ENCODE assay signal across 9 mouse cellular contexts in genomic region chr19:46510401-46510800, GRCm38 (mm10). TPM values are rescaled to one million over a fixed set of nuclear protein-coding genes. Genes with fewer than 3 reads are reported as not detected.
A peak's percentile ranks its signal among the peaks of the same experiment; 100 is the strongest.
DNase-seq lines count a peak whose midpoint lies in the region; ATAC-seq and TF ChIP-seq lines count a peak whose summit lies in the region.
"Had no signal": no experiment of that assay in that cellular context is flagged by ENCODE, and none has a peak within 500 bp of the region (broad histone marks: within the 10 kb centered on the region; RNA-seq: fewer than 3 reads in every experiment).

No protein-coding gene starts in this region.

- intact Hi-C loops in gastrocnemius, adult 2 months (cut with DNase I), result no loop called here
- intact Hi-C loops in gastrocnemius, postnatal 36 days (cut with DNase I), result no loop called here

- H3K9me3 ChIP-seq in kidney, embryonic 15.5 days (replicated peaks), result no peaks in the 10 kb centered on the region
- no peaks in the 10 kb centered on the region for H3K9me3 ChIP-seq in neural tube, embryonic 13.5 days
- no peaks in the 10 kb centered on the region for H3K9me3 ChIP-seq in stomach, embryonic 16.5 days (replicated peaks; ENCODE audit: control insufficient read depth, low read length)

- H3K4me3 ChIP-seq in gastrocnemius, adult 2 months, result peak overlapping the region; percentile 28
- H3K4me3 ChIP-seq in kidney, embryonic 15.5 days (replicated peaks), result no peak overlapping the region
- H3K4me3 ChIP-seq in neural tube, embryonic 13.5 days, result no peak overlapping the region
- H3K4me3 ChIP-seq in stomach, embryonic 16.5 days (replicated peaks; ENCODE audit: low read length), result no peak overlapping the region

- H3K4me1 ChIP-seq in kidney, embryonic 15.5 days, result peaks cover 74% of the 10 kb centered on the region
- peaks cover 60% of the 10 kb centered on the region for H3K4me1 ChIP-seq in neural tube, embryonic 13.5 days (replicated peaks)
- peaks cover 61% of the 10 kb centered on the region for H3K4me1 ChIP-seq in stomach, embryonic 16.5 days (ENCODE audit: control insufficient read depth, insufficient read depth, low read length)

- no peak for ATAC-seq in kidney, embryonic 15.5 days (replicated peaks; ENCODE audit: low FRiP score)
- ATAC-seq in neural tube, embryonic 13.5 days (ENCODE audit: low read depth), result no peak
- ATAC-seq in stomach, embryonic 16.5 days (ENCODE audit: insufficient read depth, low FRiP score), result no peak

- no peak overlapping the region for H3K4me2 ChIP-seq in kidney, embryonic 15.5 days
- no peak overlapping the region for H3K4me2 ChIP-seq in neural tube, embryonic 13.5 days
- no peak overlapping the region for H3K4me2 ChIP-seq in stomach, embryonic 16.5 days (ENCODE audit: low read depth, low read length)

- WGBS in kidney, embryonic 15.5 days, result 68% methylated on average over 5 of the region's 5 CpGs
- WGBS in neural tube, embryonic 13.5 days, result 81% methylated on average over 5 of the region's 5 CpGs
- 53% methylated on average over 5 of the region's 5 CpGs for WGBS in stomach, embryonic 16.5 days

- TF ChIP-seq CTCF in gastrocnemius, adult 2 months (IDR thresholded peaks at IDR 0.05), result no peak

- peak overlapping the region; percentile 99 for H3K27ac ChIP-seq in gastrocnemius, adult 2 months
- H3K27ac ChIP-seq in kidney, embryonic 15.5 days, result peak overlapping the region; percentile 100
- peak overlapping the region; percentile 18; the same call in 1 of the 2 replicates for H3K27ac ChIP-seq in neural tube, embryonic 13.5 days (replicated peaks)
- H3K27ac ChIP-seq in stomach, embryonic 16.5 days (ENCODE audit: low read length), result peak overlapping the region; percentile 80

- H3K27me3 ChIP-seq in kidney, embryonic 15.5 days, result no peaks in the 10 kb centered on the region
- no peaks in the 10 kb centered on the region for H3K27me3 ChIP-seq in neural tube, embryonic 13.5 days
- H3K27me3 ChIP-seq in stomach, embryonic 16.5 days (ENCODE audit: control insufficient read depth, insufficient read depth, low read length), result no peaks in the 10 kb centered on the region

- no peak overlapping the region for H3K9ac ChIP-seq in kidney, embryonic 15.5 days
- no peak overlapping the region for H3K9ac ChIP-seq in neural tube, embryonic 13.5 days
- no peak overlapping the region for H3K9ac ChIP-seq in stomach, embryonic 16.5 days (ENCODE audit: low read length)

- H3K36me3 ChIP-seq in kidney, embryonic 15.5 days, result peaks cover 98% of the 10 kb centered on the region
- peaks cover 92% of the 10 kb centered on the region for H3K36me3 ChIP-seq in neural tube, embryonic 13.5 days
- peaks cover 23% of the 10 kb centered on the region for H3K36me3 ChIP-seq in stomach, embryonic 16.5 days (ENCODE audit: control insufficient read depth, insufficient read depth, low read length)

- peak; percentile 14 for DNase-seq in gastrocnemius, adult 2 months
- DNase-seq in gastrocnemius, postnatal 36 days, result no peak
- no peak for DNase-seq in kidney, postnatal 14 days
- no peak for DNase-seq in neural tube, embryonic 10.5 days (ENCODE audit: extremely low spot score, low spot score)
- DNase-seq in frontal cortex, postnatal 36 days (ENCODE audit: low spot score in 2 of 2), result no peak
- DNase-seq: right cerebral cortex, adult 18-20 months had no signal

RNA-seq across cellular contexts. Expression of gene Trim8, which starts 8.9 kb away (rescaled TPM):
- 10 to 100 TPM; 20.2 to 20.7 TPM for total RNA-seq in gastrocnemius, adult 2 months (2021)
- total RNA-seq in gastrocnemius, postnatal 36 days (2021), result 10 to 100 TPM; 19.0 to 19.2 TPM
- polyA plus RNA-seq in kidney, embryonic 15.5 days (2015; fragmentation: Nextera tagmentation; extraction: Ambion mirVana), result 24.6 and 28.7 TPM in 2 replicates
- polyA plus RNA-seq in neural tube, embryonic 13.5 days (2015; fragmentation: Nextera tagmentation; extraction: Ambion mirVana), result 26.5 and 30.4 TPM in 2 replicates
- 11.8 and 16.2 TPM in 2 replicates for polyA plus RNA-seq in stomach, embryonic 16.5 days (2015; fragmentation: Nextera tagmentation; extraction: Ambion mirVana)

Comparison
In these comparisons a context has a peak if more than half of its experiments do, and no peak if none do; other contexts are left out.
1. H3K27ac ChIP-seq: peak in every context shown above with its lines; median percentile 100 in kidney, embryonic 15.5 days; 99 in gastrocnemius, adult 2 months; 80 in stomach, embryonic 16.5 days; 18 in neural tube, embryonic 13.5 days.